Mouse (Mus musculus): ENCODE measurements around the gene Rarres1. TPM values are rescaled to one million over a fixed set of nuclear protein-coding genes. Genes with fewer than 3 reads are reported as not detected.
A peak's percentile ranks its signal among the peaks of the same experiment; 100 is the strongest.

The Rarres1 gene
- polyA plus RNA-seq, 1 experiment from 2014 or later = 2.6 TPM

DNA sequence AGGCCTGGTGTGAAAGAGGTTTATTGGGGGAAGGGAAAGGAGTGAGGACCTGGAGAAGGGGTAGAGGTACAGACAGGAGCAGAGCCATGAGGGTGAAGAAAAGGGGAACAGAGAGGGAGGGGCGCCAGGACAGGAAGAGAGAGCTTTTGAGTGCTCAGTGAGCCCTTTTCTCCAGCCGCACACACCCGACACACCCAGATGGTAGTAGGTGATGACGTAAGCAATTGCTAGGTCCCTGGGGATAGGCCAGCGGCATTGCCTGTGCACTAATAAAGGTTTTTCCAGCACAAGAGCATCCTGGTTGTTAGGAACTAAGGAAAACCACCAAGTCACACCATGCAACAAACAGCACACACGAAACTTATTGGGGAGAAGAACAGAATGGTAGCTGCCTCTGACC lies 9.4 kb upstream of the Rarres1 start:
- WGBS = 79% methylated on average over 6 of the region's 6 CpGs
- no peaks in the 10 kb centered on the region for H3K27me3 ChIP-seq (ENCODE audit: control insufficient read depth, insufficient read depth, low read length)
- H3K27ac ChIP-seq (ENCODE audit: low read length) = no peak overlapping the region
- no peak overlapping the region for H3K9ac ChIP-seq (ENCODE audit: low read length)
- H3K9me3 ChIP-seq (replicated peaks; ENCODE audit: control insufficient read depth, low read length) = no peaks in the 10 kb centered on the region
- no peaks in the 10 kb centered on the region for H3K36me3 ChIP-seq (ENCODE audit: control insufficient read depth, insufficient read depth, low read length)
- H3K4me3 ChIP-seq (replicated peaks; ENCODE audit: low read length) = no peak overlapping the region
- H3K4me2 ChIP-seq (ENCODE audit: low read depth, low read length) = no peak overlapping the region
- ATAC-seq (ENCODE audit: insufficient read depth, low FRiP score) = no peak
- H3K4me1 ChIP-seq (ENCODE audit: control insufficient read depth, insufficient read depth, low read length) = no peaks in the 10 kb centered on the region

DNA sequence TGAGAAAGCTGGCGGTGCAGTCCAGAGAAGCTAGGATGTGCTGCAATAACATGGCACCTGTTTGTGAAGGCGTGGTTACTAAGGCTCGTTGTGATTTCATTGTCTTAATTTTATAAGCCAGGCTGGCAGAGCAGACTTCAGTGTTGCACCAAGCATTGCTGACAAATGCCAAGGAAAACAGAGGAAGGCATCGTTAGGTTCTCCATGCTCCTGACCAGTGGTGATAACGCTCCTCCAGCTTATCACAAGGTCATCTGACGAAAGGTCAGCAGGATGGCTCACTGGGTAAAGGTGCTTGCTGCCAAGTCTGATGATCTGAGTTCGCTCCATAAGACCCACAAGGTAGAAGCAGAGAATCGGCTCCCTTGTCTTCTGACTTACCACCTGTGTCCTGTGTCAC lies 7.4 kb upstream of the Rarres1 start:
- Histone ChIP-seq H3K9me3 (replicated peaks; ENCODE audit: control insufficient read depth, low read length) (no peaks in the 10 kb centered on the region), H3K4me2 (ENCODE audit: low read depth, low read length) (no peak overlapping the region), H3K9ac (ENCODE audit: low read length) (no peak overlapping the region), H3K27ac (ENCODE audit: low read length) (no peak overlapping the region), H3K4me1 (ENCODE audit: control insufficient read depth, insufficient read depth, low read length) (no peaks in the 10 kb centered on the region), H3K4me3 (replicated peaks; ENCODE audit: low read length) (no peak overlapping the region), H3K27me3 (ENCODE audit: control insufficient read depth, insufficient read depth, low read length) (no peaks in the 10 kb centered on the region), H3K36me3 (ENCODE audit: control insufficient read depth, insufficient read depth, low read length) (no peaks in the 10 kb centered on the region)
- 80% methylated on average over 8 of the region's 8 CpGs for WGBS
- no peak for ATAC-seq (ENCODE audit: insufficient read depth, low FRiP score)

DNA sequence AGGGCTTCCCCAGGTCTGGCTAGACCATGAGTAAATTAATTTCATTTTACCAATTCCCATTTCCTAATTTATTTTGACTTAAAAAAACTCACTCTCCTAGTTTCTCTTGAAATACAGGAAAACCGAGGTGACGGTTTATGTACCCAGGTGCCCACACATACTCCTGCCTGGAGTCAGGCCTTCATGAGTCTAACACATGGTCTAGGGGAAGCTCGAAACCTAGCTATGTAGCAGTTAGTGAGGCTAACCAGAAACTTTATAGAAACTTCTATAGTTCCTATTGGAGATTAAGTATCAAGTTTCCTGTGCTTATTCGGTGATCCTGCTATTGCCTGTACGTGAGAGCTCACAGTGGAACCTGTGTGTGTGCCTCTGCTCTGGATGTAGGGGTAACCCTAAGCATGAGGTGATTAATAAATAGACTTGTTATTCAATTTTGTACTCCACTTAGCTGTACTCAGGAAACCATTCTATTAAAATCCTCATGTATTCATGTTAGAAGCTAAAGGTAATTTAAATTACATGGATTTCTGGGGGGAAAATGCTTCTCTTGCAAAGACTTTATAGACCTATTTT lies 5.3 kb upstream of the Rarres1 start:
- 84% methylated on average over 5 of the region's 5 CpGs for WGBS
- Histone ChIP-seq H3K36me3 (ENCODE audit: control insufficient read depth, insufficient read depth, low read length) (no peaks in the 10 kb centered on the region), H3K9me3 (replicated peaks; ENCODE audit: control insufficient read depth, low read length) (no peaks in the 10 kb centered on the region), H3K27me3 (ENCODE audit: control insufficient read depth, insufficient read depth, low read length) (peaks cover 10% of the 10 kb centered on the region), H3K9ac (ENCODE audit: low read length) (no peak overlapping the region), H3K4me3 (replicated peaks; ENCODE audit: low read length) (no peak overlapping the region), H3K27ac (ENCODE audit: low read length) (no peak overlapping the region), H3K4me2 (ENCODE audit: low read depth, low read length) (no peak overlapping the region), H3K4me1 (ENCODE audit: control insufficient read depth, insufficient read depth, low read length) (no peaks in the 10 kb centered on the region)
- no peak for ATAC-seq (ENCODE audit: insufficient read depth, low FRiP score)

DNA sequence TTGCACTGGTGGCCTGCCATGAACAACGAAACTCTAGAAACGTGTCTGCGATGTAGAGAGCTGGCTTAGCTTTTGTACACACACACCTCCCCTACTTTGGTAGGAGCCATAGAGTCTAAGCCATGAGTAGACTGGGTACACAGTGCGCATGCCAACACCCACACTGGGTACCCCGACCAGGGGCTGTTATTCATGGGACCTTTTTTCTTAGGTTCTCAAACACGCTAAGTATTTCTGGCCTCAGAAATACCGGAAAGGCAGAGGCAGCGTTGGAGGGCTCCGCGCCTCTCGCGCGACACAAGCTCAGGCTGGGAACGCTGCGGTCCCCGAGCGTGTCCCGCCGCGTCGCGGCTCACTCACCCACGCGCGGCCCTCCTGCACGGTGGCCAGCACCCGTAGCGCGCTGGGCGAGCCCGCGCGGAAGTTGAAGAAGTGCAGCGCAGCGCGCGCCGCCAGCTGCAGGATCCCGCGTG lies 486 bp downstream of the Rarres1 start:
- Histone ChIP-seq H3K4me3 (replicated peaks; ENCODE audit: low read length) (peak overlapping the region; percentile 61), H3K36me3 (ENCODE audit: control insufficient read depth, insufficient read depth, low read length) (no peaks in the 10 kb centered on the region), H3K27me3 (ENCODE audit: control insufficient read depth, insufficient read depth, low read length) (peaks cover 14% of the 10 kb centered on the region), H3K27ac (ENCODE audit: low read length) (no peak overlapping the region), H3K9ac (ENCODE audit: low read length) (peak overlapping the region; percentile 75), H3K9me3 (replicated peaks; ENCODE audit: control insufficient read depth, low read length) (no peaks in the 10 kb centered on the region), H3K4me1 (ENCODE audit: control insufficient read depth, insufficient read depth, low read length) (no peaks in the 10 kb centered on the region), H3K4me2 (ENCODE audit: low read depth, low read length) (peak overlapping the region; percentile 100)
- WGBS = 5% methylated on average over 40 of the region's 40 CpGs
- no peak for ATAC-seq (ENCODE audit: insufficient read depth, low FRiP score)

DNA sequence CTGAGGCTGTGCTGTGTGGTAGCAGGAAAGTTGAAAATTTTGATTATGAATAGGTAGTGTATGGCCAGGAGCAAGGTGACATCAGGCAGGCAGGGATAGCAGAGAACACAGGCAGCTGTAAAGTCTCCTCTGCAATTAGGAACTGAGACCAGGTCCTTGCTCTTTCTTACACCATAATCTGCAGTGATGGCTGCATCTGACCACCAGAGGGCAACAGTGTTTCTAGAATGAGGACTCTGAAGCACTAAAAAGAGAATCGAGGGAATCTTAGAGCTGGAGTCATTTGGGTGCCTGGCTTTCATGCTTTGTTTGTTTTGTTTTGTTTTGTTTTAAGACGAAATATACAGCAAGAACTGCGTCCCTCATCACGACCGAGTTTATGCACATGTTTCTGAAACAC lies 2.5 kb downstream of the Rarres1 start:
- H3K36me3 ChIP-seq (ENCODE audit: control insufficient read depth, insufficient read depth, low read length) = no peaks in the 10 kb centered on the region
- no peak overlapping the region for H3K4me3 ChIP-seq (replicated peaks; ENCODE audit: low read length)
- no peaks in the 10 kb centered on the region for H3K4me1 ChIP-seq (ENCODE audit: control insufficient read depth, insufficient read depth, low read length)
- no peak overlapping the region for H3K4me2 ChIP-seq (ENCODE audit: low read depth, low read length)
- ATAC-seq (ENCODE audit: insufficient read depth, low FRiP score) = 0 out of 2 replicates have a peak, but pooled peaks have one; percentile 26
- WGBS = 1% methylated on average over 5 of the region's 5 CpGs
- H3K9me3 ChIP-seq (replicated peaks; ENCODE audit: control insufficient read depth, low read length) = no peaks in the 10 kb centered on the region
- H3K27me3 ChIP-seq (ENCODE audit: control insufficient read depth, insufficient read depth, low read length) = peaks cover 14% of the 10 kb centered on the region
- no peak overlapping the region for H3K9ac ChIP-seq (ENCODE audit: low read length)
- no peak overlapping the region for H3K27ac ChIP-seq (ENCODE audit: low read length)

DNA sequence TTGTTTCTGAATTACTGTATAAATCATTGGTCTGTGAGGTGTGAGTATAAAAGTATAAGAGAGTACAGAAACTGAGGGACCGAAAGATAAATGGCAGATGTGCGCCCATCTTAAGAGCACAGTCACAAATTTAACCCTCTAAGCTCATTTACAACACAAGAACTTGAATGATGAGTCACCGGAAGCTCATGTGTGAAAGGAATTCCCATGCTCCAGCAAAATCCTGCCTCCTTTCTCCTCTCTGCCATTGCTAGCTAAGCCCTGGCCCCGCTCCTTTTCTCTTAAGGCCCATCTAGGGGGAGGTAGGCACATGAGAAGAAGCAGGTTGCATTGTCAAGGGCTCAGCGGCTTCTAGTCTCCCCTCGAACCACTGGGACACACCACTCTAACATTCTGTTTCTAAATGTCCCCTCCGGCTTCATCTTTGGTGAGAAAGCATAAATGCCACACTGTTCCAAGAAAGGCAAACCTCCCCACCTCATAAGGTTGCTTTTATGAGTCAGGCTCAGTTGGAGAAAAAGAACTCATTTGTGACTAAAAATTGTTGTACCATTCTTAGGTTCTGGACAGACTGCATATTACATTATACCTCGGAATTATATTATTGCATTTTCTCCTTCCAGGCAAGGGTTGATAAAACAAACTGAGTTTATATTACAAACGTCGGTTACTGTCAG lies 7.0 kb downstream of the Rarres1 start:
- no peaks in the 10 kb centered on the region for H3K4me1 ChIP-seq (ENCODE audit: control insufficient read depth, insufficient read depth, low read length)
- H3K36me3 ChIP-seq (ENCODE audit: control insufficient read depth, insufficient read depth, low read length) = no peaks in the 10 kb centered on the region

DNA sequence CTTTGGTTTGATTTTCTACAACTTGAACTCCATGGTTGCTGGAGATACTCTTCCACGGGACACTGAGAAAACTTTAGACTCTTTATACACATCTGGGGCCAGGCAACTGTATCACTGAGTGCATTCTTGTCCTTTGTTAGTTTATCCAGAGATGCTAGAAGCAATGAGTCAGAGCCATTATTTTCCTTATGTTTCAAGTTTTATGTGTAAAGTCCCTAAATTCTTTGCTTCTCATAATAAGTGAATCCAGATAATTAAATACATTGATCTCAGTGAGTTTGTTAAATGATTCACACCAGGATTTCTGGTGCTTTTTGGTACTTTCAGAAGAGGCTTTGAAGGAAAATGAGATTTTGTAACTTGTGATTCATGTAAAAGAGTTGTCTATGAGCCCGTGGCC lies 10.0 kb downstream of the Rarres1 start:
- no peak overlapping the region for H3K9ac ChIP-seq (ENCODE audit: low read length)
- no peak overlapping the region for H3K4me3 ChIP-seq (replicated peaks; ENCODE audit: low read length)
- no peaks in the 10 kb centered on the region for H3K36me3 ChIP-seq (ENCODE audit: control insufficient read depth, insufficient read depth, low read length)
- H3K9me3 ChIP-seq (replicated peaks; ENCODE audit: control insufficient read depth, low read length) = no peaks in the 10 kb centered on the region
- H3K4me1 ChIP-seq (ENCODE audit: control insufficient read depth, insufficient read depth, low read length) = no peaks in the 10 kb centered on the region
- ATAC-seq (ENCODE audit: insufficient read depth, low FRiP score) = no peak
- H3K27me3 ChIP-seq (ENCODE audit: control insufficient read depth, insufficient read depth, low read length) = no peaks in the 10 kb centered on the region
- WGBS = 74% methylated on average over 2 of the region's 2 CpGs
- no peak overlapping the region for H3K27ac ChIP-seq (ENCODE audit: low read length)
- no peak overlapping the region for H3K4me2 ChIP-seq (ENCODE audit: low read depth, low read length)

More for the DNA sequence above, 7.0 kb downstream of the Rarres1 start:
- H3K9ac ChIP-seq (ENCODE audit: low read length) = no peak overlapping the region
- no peak for ATAC-seq (ENCODE audit: insufficient read depth, low FRiP score)
- no peaks in the 10 kb centered on the region for H3K27me3 ChIP-seq (ENCODE audit: control insufficient read depth, insufficient read depth, low read length)
- 75% methylated on average over 10 of the region's 10 CpGs for WGBS
- no peaks in the 10 kb centered on the region for H3K9me3 ChIP-seq (replicated peaks; ENCODE audit: control insufficient read depth, low read length)
- H3K4me3 ChIP-seq (replicated peaks; ENCODE audit: low read length) = no peak overlapping the region
- H3K4me2 ChIP-seq (ENCODE audit: low read depth, low read length) = no peak overlapping the region
- H3K27ac ChIP-seq (ENCODE audit: low read length) = no peak overlapping the region

DNA sequence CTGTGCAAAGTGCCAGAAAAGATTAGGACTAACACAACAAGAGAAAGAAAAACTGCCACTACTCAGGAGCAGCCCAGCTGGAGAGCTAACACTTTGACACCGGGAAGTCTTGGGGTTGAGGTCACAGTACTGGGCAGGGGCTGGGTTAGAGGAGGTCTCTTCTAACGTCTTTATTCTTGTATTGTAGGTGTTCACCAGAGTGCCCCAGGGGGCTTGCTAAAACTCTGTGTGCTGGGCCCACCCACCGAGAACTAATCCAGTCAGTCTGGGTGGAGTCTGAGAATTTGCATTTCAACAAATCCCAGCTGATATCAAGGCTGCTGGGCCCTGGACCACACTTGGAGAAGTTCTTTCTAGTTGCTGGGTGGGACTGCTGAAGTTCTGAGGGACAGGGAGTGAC lies 11.4 kb downstream of the Rarres1 start:
- ATAC-seq (ENCODE audit: insufficient read depth, low FRiP score) = no peak
- no peak overlapping the region for H3K4me3 ChIP-seq (replicated peaks; ENCODE audit: low read length)
- H3K9me3 ChIP-seq (replicated peaks; ENCODE audit: control insufficient read depth, low read length) = no peaks in the 10 kb centered on the region; the same call in 1 of the 2 replicates
- no peaks in the 10 kb centered on the region for H3K4me1 ChIP-seq (ENCODE audit: control insufficient read depth, insufficient read depth, low read length)
- no peak overlapping the region for H3K9ac ChIP-seq (ENCODE audit: low read length)
- H3K36me3 ChIP-seq (ENCODE audit: control insufficient read depth, insufficient read depth, low read length) = no peaks in the 10 kb centered on the region
- WGBS = 17% methylated on average over 3 of the region's 3 CpGs
- H3K4me2 ChIP-seq (ENCODE audit: low read depth, low read length) = no peak overlapping the region
- H3K27me3 ChIP-seq (ENCODE audit: control insufficient read depth, insufficient read depth, low read length) = no peaks in the 10 kb centered on the region
- no peak overlapping the region for H3K27ac ChIP-seq (ENCODE audit: low read length)

DNA sequence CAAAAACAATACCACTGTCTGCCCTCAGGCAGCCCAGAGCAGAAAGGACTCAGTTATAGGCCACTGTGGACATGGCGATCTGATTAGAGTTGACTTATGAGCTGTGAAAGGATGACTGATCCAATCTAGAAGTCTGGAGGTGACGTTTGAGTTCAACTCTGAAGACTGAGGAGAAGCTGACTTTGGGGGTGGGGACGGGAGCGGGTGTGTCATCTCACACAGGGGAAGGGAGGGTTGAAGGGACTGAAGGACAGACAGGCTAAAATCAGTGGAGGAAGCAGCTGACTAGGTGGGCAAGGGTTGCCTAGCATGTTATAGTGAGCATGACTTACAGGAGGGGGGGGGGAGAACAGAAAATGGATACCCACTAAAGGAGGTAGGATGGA lies 15.9 kb downstream of the Rarres1 start:
- Histone ChIP-seq H3K4me3 (replicated peaks; ENCODE audit: low read length) (no peak overlapping the region), H3K4me2 (ENCODE audit: low read depth, low read length) (no peak overlapping the region), H3K27me3 (ENCODE audit: control insufficient read depth, insufficient read depth, low read length) (no peaks in the 10 kb centered on the region), H3K4me1 (ENCODE audit: control insufficient read depth, insufficient read depth, low read length) (no peaks in the 10 kb centered on the region), H3K9ac (ENCODE audit: low read length) (no peak overlapping the region), H3K27ac (ENCODE audit: low read length) (no peak overlapping the region), H3K9me3 (replicated peaks; ENCODE audit: control insufficient read depth, low read length) (no peaks in the 10 kb centered on the region; the same call in 1 of the 2 replicates), H3K36me3 (ENCODE audit: control insufficient read depth, insufficient read depth, low read length) (no peaks in the 10 kb centered on the region)
- 81% methylated on average over 4 of the region's 4 CpGs for WGBS
- ATAC-seq (ENCODE audit: insufficient read depth, low FRiP score) = 0 out of 2 replicates have a peak, but pooled peaks have one; percentile 29
